Mouse (Mus musculus): ENCODE results near the gene S100a7a.

DNA sequence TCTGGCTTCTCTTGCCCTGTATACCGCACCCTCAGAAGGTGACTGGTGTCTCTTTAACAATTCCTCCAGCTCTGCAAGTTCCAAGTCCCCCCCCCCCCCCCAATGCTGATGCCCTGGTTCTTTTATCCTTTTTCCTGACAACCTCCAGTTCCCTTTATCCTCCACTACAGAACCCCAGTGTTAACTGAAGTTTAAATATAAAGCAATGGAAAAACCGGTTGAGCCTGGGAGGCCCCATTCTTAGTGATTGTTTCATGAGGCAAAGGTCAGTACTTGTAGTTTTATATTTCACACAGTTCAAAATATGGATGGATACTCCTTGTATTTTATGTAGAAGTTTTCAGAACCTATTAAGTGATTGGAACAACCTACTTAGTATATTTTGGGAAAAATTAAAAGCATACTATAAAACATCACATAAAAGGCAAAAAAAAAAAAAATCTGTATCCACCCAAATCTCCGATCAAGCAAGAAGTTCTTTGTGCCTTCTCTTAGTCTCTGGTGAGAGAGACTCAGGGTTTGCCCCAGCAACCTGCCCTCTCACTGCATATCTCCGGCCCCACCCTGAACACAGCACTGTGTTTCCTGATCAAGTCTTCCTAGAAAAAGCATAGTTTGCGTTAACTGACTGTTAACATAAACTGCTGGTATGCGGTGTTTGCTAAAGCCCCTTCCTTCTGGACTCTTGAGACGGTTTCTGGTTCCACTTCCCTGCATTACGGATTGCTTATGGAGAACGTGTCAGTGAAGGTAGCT is 27.4 kb upstream of the S100a7a start:
- TF ChIP-seq CTCF (IDR thresholded peaks at IDR 0.05; ENCODE audit: control insufficient read depth, insufficient read depth, insufficient replicate concordance, low read depth, low read length) (no peak), POLR2A (IDR thresholded peaks at IDR 0.05; ENCODE audit: control insufficient read depth, low read depth, low read length) (no peak)

All from testis, adult 2 months (tissue).